Mouse (Mus musculus) testis, adult 2 months (tissue): ENCODE measurements around the gene Atg10.

Source experiments
- CTCF ChIP-seq: fragments of 200-500 bp; IDR thresholded peaks from 2 replicates; pipeline ENCODE4 v1.5.1; 2012; ENCODE audit warnings: low read depth, mild to moderate bottlenecking, inconsistent platforms, low read length, moderate library complexity; ENCODE audit not compliant: control insufficient read depth, insufficient read depth, insufficient replicate concordance
- POLR2A ChIP-seq: fragments of 200-500 bp; IDR thresholded peaks from 2 replicates; pipeline ENCODE4 v1.6.1; 2012; ENCODE audit warnings: low read depth, mild to moderate bottlenecking, inconsistent platforms, low read length, moderate library complexity; ENCODE audit not compliant: control insufficient read depth

- TF ChIP-seq CTCF, result no peak
- no peak for TF ChIP-seq POLR2A
Observed at GRCm38 (mm10) chr13:90995034-90995629, 228.6 kb downstream of the Atg10 start.
